Mouse (Mus musculus): ENCODE measurements around the gene Ctnnd2. TPM values are rescaled to one million over a fixed set of nuclear protein-coding genes. Genes with fewer than 3 reads are reported as not detected.

Ctnnd2 gene
- total and polyA plus RNA-seq, 3 experiments = 0.10 to 0.35 (median 0.16) TPM

DNA sequence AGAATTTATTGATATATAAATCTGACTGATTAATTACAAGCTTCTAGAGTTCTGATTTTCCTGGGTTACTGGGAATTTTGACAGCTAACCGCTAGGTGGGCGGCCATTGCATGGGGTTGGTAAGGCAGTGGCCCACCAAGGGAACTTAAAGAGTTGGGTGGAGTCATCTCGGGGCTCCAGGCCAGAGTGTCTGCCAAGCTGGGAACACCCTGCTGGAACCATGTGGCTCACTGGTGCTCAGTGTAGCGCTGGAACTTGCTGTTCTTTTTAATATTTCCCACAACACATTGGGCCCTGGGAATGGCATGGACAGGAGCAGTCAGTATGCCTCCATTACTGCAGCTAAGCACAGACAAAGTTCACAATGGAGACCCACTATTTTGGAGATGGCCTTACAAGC, 99.9 kb downstream of the Ctnnd2 start:
- 82% methylated on average over 4 of the region's 4 CpGs for WGBS
- DNase-seq = no peak
- Histone ChIP-seq H3K36me3 (ENCODE audit: control insufficient read depth, insufficient read depth, low read length) (no peaks in the 10 kb centered on the region), H3K4me3 (no peak overlapping the region), H3K79me2 (replicated peaks; ENCODE audit: control insufficient read depth, insufficient read depth, low read length) (no peaks in the 10 kb centered on the region), H3K27ac (no peak overlapping the region), H3K9ac (ENCODE audit: low read depth, low read length) (no peak overlapping the region), H3K4me1 (ENCODE audit: control insufficient read depth, insufficient read depth, low read length) (no peaks in the 10 kb centered on the region), H3K27me3 (ENCODE audit: control insufficient read depth, insufficient read depth, low read length) (no peaks in the 10 kb centered on the region)
- intact Hi-C loops (cut with DNase I) = no loop called here
- TF ChIP-seq POLR2A (IDR thresholded peaks at IDR 0.05; ENCODE audit: insufficient read depth, low read depth, low read length) = no peak
- no peak for TF ChIP-seq CTCF (IDR thresholded peaks at IDR 0.05)
- no peak for TF ChIP-seq EP300 (IDR thresholded peaks at IDR 0.05; ENCODE audit: insufficient read depth, low read depth, low read length)

DNA sequence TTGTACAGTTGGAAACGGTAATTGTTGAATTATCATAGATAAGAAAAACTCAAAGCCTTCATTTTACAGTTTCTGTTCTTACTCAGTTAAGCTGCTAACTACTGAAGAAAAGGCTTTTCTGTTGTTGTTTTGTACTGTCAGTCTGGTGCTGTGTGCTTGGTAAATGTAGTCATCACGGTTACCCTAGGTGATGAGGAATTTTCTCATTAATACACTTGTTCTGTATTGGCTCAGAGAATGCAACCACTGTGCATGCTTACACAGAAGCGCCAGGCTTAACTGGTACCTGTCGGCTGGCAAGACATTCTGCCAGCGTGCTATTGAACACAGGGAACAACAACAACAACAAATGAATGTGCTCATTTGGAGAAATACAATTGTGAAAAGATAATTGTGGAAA, 103.3 kb downstream of the Ctnnd2 start:
- no peak overlapping the region for H3K9ac ChIP-seq (ENCODE audit: low read depth, low read length)
- no peaks in the 10 kb centered on the region for H3K79me2 ChIP-seq (replicated peaks; ENCODE audit: control insufficient read depth, insufficient read depth, low read length)
- no peaks in the 10 kb centered on the region for H3K36me3 ChIP-seq (ENCODE audit: control insufficient read depth, insufficient read depth, low read length)
- no peak for TF ChIP-seq POLR2A (IDR thresholded peaks at IDR 0.05; ENCODE audit: insufficient read depth, low read depth, low read length)
- no peak for TF ChIP-seq CTCF (IDR thresholded peaks at IDR 0.05)
- TF ChIP-seq EP300 (IDR thresholded peaks at IDR 0.05; ENCODE audit: insufficient read depth, low read depth, low read length) = no peak
- H3K27me3 ChIP-seq (ENCODE audit: control insufficient read depth, insufficient read depth, low read length) = no peaks in the 10 kb centered on the region
- H3K27ac ChIP-seq = no peak overlapping the region
- no peaks in the 10 kb centered on the region for H3K4me1 ChIP-seq (ENCODE audit: control insufficient read depth, insufficient read depth, low read length)
- DNase-seq = no peak
- intact Hi-C loops (cut with DNase I) = no loop called here
- H3K4me3 ChIP-seq = no peak overlapping the region
- WGBS = 81% methylated on average over 5 of the region's 5 CpGs

DNA sequence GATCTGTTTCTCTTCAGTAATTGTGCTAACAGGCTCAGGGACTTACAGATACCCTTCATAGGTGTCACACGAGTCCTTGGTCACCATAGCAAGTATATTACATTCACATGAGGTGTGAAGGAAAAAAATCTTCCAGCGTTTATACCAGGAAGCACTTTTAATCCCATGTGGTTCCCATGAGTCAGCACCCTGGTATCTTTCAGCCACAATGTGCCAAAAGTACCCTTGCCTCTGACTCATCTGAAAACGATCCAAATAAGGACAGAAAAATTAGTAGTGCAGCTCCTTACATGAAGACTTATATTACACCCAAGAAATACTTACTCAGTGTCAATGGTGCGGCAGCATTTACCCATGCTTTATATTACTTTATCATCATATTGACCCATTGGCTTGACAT, 104.3 kb downstream of the Ctnnd2 start:
- intact Hi-C loops (cut with DNase I) = no loop called here
- Histone ChIP-seq H3K4me1 (ENCODE audit: control insufficient read depth, insufficient read depth, low read length) (no peaks in the 10 kb centered on the region), H3K36me3 (ENCODE audit: control insufficient read depth, insufficient read depth, low read length) (no peaks in the 10 kb centered on the region), H3K9ac (ENCODE audit: low read depth, low read length) (no peak overlapping the region), H3K79me2 (replicated peaks; ENCODE audit: control insufficient read depth, insufficient read depth, low read length) (no peaks in the 10 kb centered on the region), H3K4me3 (no peak overlapping the region), H3K27ac (no peak overlapping the region), H3K27me3 (ENCODE audit: control insufficient read depth, insufficient read depth, low read length) (no peaks in the 10 kb centered on the region)
- TF ChIP-seq CTCF (IDR thresholded peaks at IDR 0.05) = no peak
- DNase-seq = no peak
- WGBS = 56% methylated on average over 4 of the region's 4 CpGs

DNA sequence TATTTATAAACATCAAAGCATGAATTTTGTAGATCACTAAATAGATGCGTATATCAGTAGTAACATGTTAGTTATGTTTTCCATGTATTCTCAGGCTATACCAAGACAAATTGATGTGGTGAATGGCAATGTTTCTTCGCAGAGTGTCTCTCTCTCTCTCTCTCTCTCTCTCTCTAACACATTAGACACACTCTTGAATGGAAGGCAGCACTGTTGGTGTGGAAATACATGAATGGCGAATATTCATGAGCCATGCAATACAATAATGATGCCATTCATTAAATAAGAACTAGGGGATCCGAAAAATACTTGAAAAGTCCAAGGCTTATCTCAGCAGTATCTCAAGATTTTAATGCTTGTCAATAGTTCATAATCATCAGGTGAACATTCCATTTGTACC, 106.2 kb downstream of the Ctnnd2 start:
- no peaks in the 10 kb centered on the region for H3K4me1 ChIP-seq (ENCODE audit: control insufficient read depth, insufficient read depth, low read length)
- H3K9ac ChIP-seq (ENCODE audit: low read depth, low read length) = no peak overlapping the region
- no peak overlapping the region for H3K4me3 ChIP-seq
- TF ChIP-seq POLR2A (IDR thresholded peaks at IDR 0.05; ENCODE audit: insufficient read depth, low read depth, low read length) = no peak
- TF ChIP-seq EP300 (IDR thresholded peaks at IDR 0.05; ENCODE audit: insufficient read depth, low read depth, low read length) = no peak
- TF ChIP-seq CTCF (IDR thresholded peaks at IDR 0.05) = no peak
- WGBS = 77% methylated on average over 4 of the region's 4 CpGs
- H3K36me3 ChIP-seq (ENCODE audit: control insufficient read depth, insufficient read depth, low read length) = no peaks in the 10 kb centered on the region
- no peaks in the 10 kb centered on the region for H3K79me2 ChIP-seq (replicated peaks; ENCODE audit: control insufficient read depth, insufficient read depth, low read length)
- H3K27ac ChIP-seq = no peak overlapping the region
- no peaks in the 10 kb centered on the region for H3K27me3 ChIP-seq (ENCODE audit: control insufficient read depth, insufficient read depth, low read length)
- no peak for DNase-seq
- intact Hi-C loops (cut with DNase I) = no loop called here

DNA sequence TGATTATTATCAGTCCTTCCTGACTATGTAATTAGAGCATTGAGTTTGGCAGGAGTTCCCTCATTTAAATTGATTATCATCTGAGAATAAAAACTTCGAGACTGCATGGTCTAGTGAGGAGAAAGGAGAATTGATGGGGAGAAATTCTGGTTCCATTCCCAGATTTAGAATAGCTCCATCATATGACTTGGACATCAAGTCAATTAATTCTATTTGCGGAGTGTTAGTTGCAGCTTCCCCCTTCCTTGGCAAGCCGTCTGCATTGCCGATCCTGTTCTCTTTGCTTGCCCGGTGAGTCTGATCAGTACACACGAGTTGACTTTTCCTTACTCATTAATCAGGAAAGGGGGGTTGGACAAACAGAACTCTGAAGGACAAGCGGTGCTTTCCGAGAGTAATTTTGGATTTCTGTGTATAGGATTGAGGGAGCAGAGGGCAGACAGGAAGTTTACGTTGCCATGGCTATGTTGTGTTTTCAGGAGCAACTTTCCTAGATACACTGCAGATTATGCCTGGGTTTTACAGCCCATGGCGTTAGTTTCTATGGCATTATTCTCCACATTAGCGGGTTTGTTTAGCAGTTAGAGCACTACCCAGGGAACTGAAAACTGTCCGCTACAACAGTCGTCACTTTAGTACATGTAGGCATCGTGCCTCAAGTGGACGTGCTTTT, 113.3 kb downstream of the Ctnnd2 start:
- Histone ChIP-seq H3K9ac (ENCODE audit: low read depth, low read length) (no peak overlapping the region), H3K4me3 (no peak overlapping the region), H3K27me3 (ENCODE audit: control insufficient read depth, insufficient read depth, low read length) (no peaks in the 10 kb centered on the region), H3K4me1 (ENCODE audit: control insufficient read depth, insufficient read depth, low read length) (no peaks in the 10 kb centered on the region), H3K36me3 (ENCODE audit: control insufficient read depth, insufficient read depth, low read length) (no peaks in the 10 kb centered on the region), H3K27ac (no peak overlapping the region), H3K79me2 (replicated peaks; ENCODE audit: control insufficient read depth, insufficient read depth, low read length) (no peaks in the 10 kb centered on the region)
- WGBS = 74% methylated on average over 15 of the region's 15 CpGs
- intact Hi-C loops (cut with DNase I) = no loop called here
- DNase-seq = no peak
- TF ChIP-seq EP300 (IDR thresholded peaks at IDR 0.05; ENCODE audit: insufficient read depth, low read depth, low read length) (no peak), CTCF (IDR thresholded peaks at IDR 0.05) (no peak), POLR2A (IDR thresholded peaks at IDR 0.05; ENCODE audit: insufficient read depth, low read depth, low read length) (no peak)

DNA sequence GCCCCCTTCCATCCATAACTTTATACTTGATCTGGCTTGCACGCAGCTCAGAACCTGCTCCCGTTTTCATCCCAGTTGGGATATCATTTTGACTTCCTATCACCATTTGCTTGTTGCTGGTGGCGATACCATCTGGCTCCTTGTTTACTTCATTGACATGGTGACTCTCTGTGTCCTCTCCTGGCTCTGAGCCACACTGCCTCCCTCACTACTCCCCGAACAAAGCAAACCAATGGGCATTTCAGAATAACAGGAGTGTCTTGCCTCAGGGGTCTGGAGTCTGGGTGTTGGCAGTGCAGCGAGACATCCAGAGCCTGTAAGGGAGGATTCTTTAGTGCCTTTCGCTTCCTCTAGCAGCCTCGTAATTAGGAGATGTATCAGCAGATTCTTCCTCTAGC, 113.9 kb downstream of the Ctnnd2 start:
- H3K36me3 ChIP-seq (ENCODE audit: control insufficient read depth, insufficient read depth, low read length) = no peaks in the 10 kb centered on the region
- H3K27ac ChIP-seq = no peak overlapping the region
- H3K9ac ChIP-seq (ENCODE audit: low read depth, low read length) = no peak overlapping the region
- DNase-seq = no peak
- no peak for TF ChIP-seq CTCF (IDR thresholded peaks at IDR 0.05)
- TF ChIP-seq POLR2A (IDR thresholded peaks at IDR 0.05; ENCODE audit: insufficient read depth, low read depth, low read length) = no peak
- TF ChIP-seq EP300 (IDR thresholded peaks at IDR 0.05; ENCODE audit: insufficient read depth, low read depth, low read length) = no peak
- H3K4me3 ChIP-seq = no peak overlapping the region
- no peaks in the 10 kb centered on the region for H3K27me3 ChIP-seq (ENCODE audit: control insufficient read depth, insufficient read depth, low read length)
- no peaks in the 10 kb centered on the region for H3K4me1 ChIP-seq (ENCODE audit: control insufficient read depth, insufficient read depth, low read length)
- 75% methylated on average over 7 of the region's 7 CpGs for WGBS
- intact Hi-C loops (cut with DNase I) = no loop called here
- H3K79me2 ChIP-seq (replicated peaks; ENCODE audit: control insufficient read depth, insufficient read depth, low read length) = no peaks in the 10 kb centered on the region
